Mouse (Mus musculus): Measurements from ENCODE around the gene Cops7a. TPM values are rescaled to one million over a fixed set of nuclear protein-coding genes. Genes with fewer than 3 reads are reported as not detected.

Cops7a gene
- total and polyA plus RNA-seq, 2 experiments from 2014 or later: 92.3 to 131 TPM

DNA sequence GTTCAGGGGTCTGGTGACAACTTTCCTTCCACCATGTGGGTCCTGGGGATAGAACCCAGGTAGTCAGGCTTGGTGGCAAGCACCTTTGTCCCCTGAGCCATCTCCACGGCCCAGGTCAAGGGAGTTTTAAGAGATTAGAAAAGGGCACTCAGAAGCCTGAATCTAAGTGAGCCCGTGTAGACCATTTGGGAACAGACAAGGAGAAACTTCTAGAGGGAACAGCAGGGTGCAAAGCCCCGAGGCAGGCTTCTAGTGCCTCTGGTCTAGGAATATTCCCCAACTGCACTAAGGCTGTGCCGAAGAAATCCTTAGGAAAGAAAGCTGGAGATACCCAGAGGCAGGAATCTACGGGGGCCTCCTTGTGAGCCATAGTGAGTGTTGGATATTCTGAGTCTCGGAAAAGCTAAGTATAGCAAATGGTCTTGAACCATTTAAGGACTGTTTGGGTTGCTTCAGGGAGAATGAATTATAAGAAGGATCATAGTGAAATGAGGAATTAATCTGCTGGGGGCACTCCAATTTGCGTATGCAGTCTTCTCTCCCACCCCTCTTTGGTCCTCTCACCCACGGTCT, 30.6 kb upstream of the Cops7a start:
- no peak for TF ChIP-seq CTCF (IDR thresholded peaks at IDR 0.05)
- H3K36me3 ChIP-seq (ENCODE audit: insufficient read depth, low read length): peaks cover 8% of the 10 kb centered on the region; the same call in 1 of the 2 replicates
- H3K9me3 ChIP-seq (ENCODE audit: low read length): no peaks in the 10 kb centered on the region
- peak overlapping the region; percentile 82 for H3K4me3 ChIP-seq (ENCODE audit: low read depth, low read length)
- peaks cover 10% of the 10 kb centered on the region; the same call in 1 of the 2 replicates for H3K27me3 ChIP-seq (ENCODE audit: insufficient read depth, low read length)
- peak; percentile 1; the same call in 1 of the 2 replicates for ATAC-seq (ENCODE audit: low FRiP score)
- peak overlapping the region; percentile 92 for H3K27ac ChIP-seq (ENCODE audit: low read depth, low read length)
- no peak for DNase-seq (ENCODE audit: low spot score)
- 37% methylated on average over 8 of the region's 8 CpGs for WGBS
- peak overlapping the region; percentile 93 for H3K9ac ChIP-seq (replicated peaks; ENCODE audit: low read length, poor library complexity, severe bottlenecking)
- peaks cover 18% of the 10 kb centered on the region for H3K4me1 ChIP-seq (ENCODE audit: insufficient read depth, low read length)
- H3K4me2 ChIP-seq (ENCODE audit: low read depth, low read length, poor library complexity, severe bottlenecking): peak overlapping the region; percentile 69

GRCm38 (mm10) chr6:124995246-124995645, 29.9 kb upstream of the Cops7a start:
- peaks cover 18% of the 10 kb centered on the region for H3K4me1 ChIP-seq (ENCODE audit: insufficient read depth, low read length)

GRCm38 (mm10) chr6:124993876-124994275, 28.5 kb upstream of the Cops7a start:
- 7% methylated on average over 11 of the region's 11 CpGs for WGBS
- Histone ChIP-seq H3K27ac (ENCODE audit: low read depth, low read length) (no peak overlapping the region), H3K4me2 (ENCODE audit: low read depth, low read length, poor library complexity, severe bottlenecking) (peak overlapping the region; percentile 24), H3K4me1 (ENCODE audit: insufficient read depth, low read length) (peaks cover 14% of the 10 kb centered on the region), H3K4me3 (ENCODE audit: low read depth, low read length) (no peak overlapping the region), H3K9ac (replicated peaks; ENCODE audit: low read length, poor library complexity, severe bottlenecking) (0 out of 2 replicates have a peak overlapping the region, but pooled peaks have one; percentile 14), H3K36me3 (ENCODE audit: insufficient read depth, low read length) (no peaks in the 10 kb centered on the region), H3K27me3 (ENCODE audit: insufficient read depth, low read length) (0 out of 2 replicates have a peak, but pooled peaks cover 1% of the 10 kb centered on the region), H3K9me3 (ENCODE audit: low read length) (no peaks in the 10 kb centered on the region)
- DNase-seq (ENCODE audit: low spot score): peak; percentile 51
- ATAC-seq (ENCODE audit: low FRiP score): 0 out of 2 replicates have a peak, but pooled peaks have one; percentile 18
- peak; percentile 62 for TF ChIP-seq CTCF (IDR thresholded peaks at IDR 0.05)

More at GRCm38 (mm10) chr6:124995246-124995645, 29.9 kb upstream of the Cops7a start:
- TF ChIP-seq CTCF (IDR thresholded peaks at IDR 0.05): no peak; the same call in 1 of the 2 replicates
- Histone ChIP-seq H3K9me3 (ENCODE audit: low read length) (no peaks in the 10 kb centered on the region), H3K36me3 (ENCODE audit: insufficient read depth, low read length) (peaks cover 8% of the 10 kb centered on the region; the same call in 1 of the 2 replicates), H3K27me3 (ENCODE audit: insufficient read depth, low read length) (peaks cover 10% of the 10 kb centered on the region; the same call in 1 of the 2 replicates), H3K4me2 (ENCODE audit: low read depth, low read length, poor library complexity, severe bottlenecking) (no peak overlapping the region), H3K4me3 (ENCODE audit: low read depth, low read length) (no peak overlapping the region), H3K27ac (ENCODE audit: low read depth, low read length) (no peak overlapping the region), H3K9ac (replicated peaks; ENCODE audit: low read length, poor library complexity, severe bottlenecking) (no peak overlapping the region)
- WGBS: 88% methylated on average over 7 of the region's 7 CpGs
- ATAC-seq (ENCODE audit: low FRiP score) (no peak), DNase-seq (ENCODE audit: low spot score) (no peak)

GRCm38 (mm10) chr6:124993365-124993764, 28.0 kb upstream of the Cops7a start:
- peaks cover 10% of the 10 kb centered on the region for H3K4me1 ChIP-seq (ENCODE audit: insufficient read depth, low read length)
- H3K27me3 ChIP-seq (ENCODE audit: insufficient read depth, low read length): no peaks in the 10 kb centered on the region
- no peaks in the 10 kb centered on the region for H3K36me3 ChIP-seq (ENCODE audit: insufficient read depth, low read length)
- H3K4me3 ChIP-seq (ENCODE audit: low read depth, low read length): no peak overlapping the region
- no peak overlapping the region for H3K4me2 ChIP-seq (ENCODE audit: low read depth, low read length, poor library complexity, severe bottlenecking)
- ATAC-seq (ENCODE audit: low FRiP score) (no peak), DNase-seq (ENCODE audit: low spot score) (no peak)
- no peak overlapping the region for H3K27ac ChIP-seq (ENCODE audit: low read depth, low read length)
- TF ChIP-seq CTCF (IDR thresholded peaks at IDR 0.05): no peak
- 79% methylated on average over 9 of the region's 9 CpGs for WGBS
- no peaks in the 10 kb centered on the region for H3K9me3 ChIP-seq (ENCODE audit: low read length)
- H3K9ac ChIP-seq (replicated peaks; ENCODE audit: low read length, poor library complexity, severe bottlenecking): no peak overlapping the region

GRCm38 (mm10) chr6:124992241-124992640, 26.9 kb upstream of the Cops7a start:
- ATAC-seq (ENCODE audit: low FRiP score): no peak
- WGBS: 67% methylated on average over 4 of the region's 4 CpGs
- DNase-seq (ENCODE audit: low spot score): no peak

GRCm38 (mm10) chr6:124967766-124968165, 2.4 kb upstream of the Cops7a start:
- H3K9me3 ChIP-seq (ENCODE audit: low read length): no peaks in the 10 kb centered on the region
- ATAC-seq (ENCODE audit: low FRiP score) (no peak), DNase-seq (ENCODE audit: low spot score) (peak; percentile 26)
- H3K27ac ChIP-seq (ENCODE audit: low read depth, low read length): no peak overlapping the region
- 71% methylated on average over 4 of the region's 4 CpGs for WGBS
- H3K4me2 ChIP-seq (ENCODE audit: low read depth, low read length, poor library complexity, severe bottlenecking): no peak overlapping the region
- no peak overlapping the region for H3K4me3 ChIP-seq (ENCODE audit: low read depth, low read length)
- no peaks in the 10 kb centered on the region for H3K27me3 ChIP-seq (ENCODE audit: insufficient read depth, low read length)
- H3K9ac ChIP-seq (replicated peaks; ENCODE audit: low read length, poor library complexity, severe bottlenecking): no peak overlapping the region
- peaks cover 10% of the 10 kb centered on the region for H3K4me1 ChIP-seq (ENCODE audit: insufficient read depth, low read length)
- peak; percentile 70 for TF ChIP-seq CTCF (IDR thresholded peaks at IDR 0.05)
- no peaks in the 10 kb centered on the region; the same call in 1 of the 2 replicates for H3K36me3 ChIP-seq (ENCODE audit: insufficient read depth, low read length)

More at GRCm38 (mm10) chr6:124992241-124992640, 26.9 kb upstream of the Cops7a start:
- TF ChIP-seq CTCF (IDR thresholded peaks at IDR 0.05): no peak
- H3K27ac ChIP-seq (ENCODE audit: low read depth, low read length): no peak overlapping the region
- H3K27me3 ChIP-seq (ENCODE audit: insufficient read depth, low read length): no peaks in the 10 kb centered on the region
- no peaks in the 10 kb centered on the region for H3K36me3 ChIP-seq (ENCODE audit: insufficient read depth, low read length)
- 0 out of 2 replicates have a peak, but pooled peaks cover 4% of the 10 kb centered on the region for H3K4me1 ChIP-seq (ENCODE audit: insufficient read depth, low read length)
- H3K4me2 ChIP-seq (ENCODE audit: low read depth, low read length, poor library complexity, severe bottlenecking): no peak overlapping the region
- no peak overlapping the region for H3K4me3 ChIP-seq (ENCODE audit: low read depth, low read length)
- H3K9ac ChIP-seq (replicated peaks; ENCODE audit: low read length, poor library complexity, severe bottlenecking): no peak overlapping the region
- H3K9me3 ChIP-seq (ENCODE audit: low read length): no peaks in the 10 kb centered on the region
